Mouse (Mus musculus): Measurements from ENCODE around the gene Chka. TPM values are rescaled to one million over a fixed set of nuclear protein-coding genes. Genes with fewer than 3 reads are reported as not detected.

The Chka gene
- total RNA-seq, 2 experiments from 2014 or later = 85.8 to 106 TPM

- no peak for DNase-seq (ENCODE audit: low spot score in 2 of 2)
These were observed 5.7 kb upstream of the Chka start for GRCm38 (mm10) chr19:3845803-3846406.

- no peak for DNase-seq (ENCODE audit: low spot score in 2 of 2)
These were observed 4.6 kb upstream of the Chka start for GRCm38 (mm10) chr19:3846676-3847604.

- no peak for DNase-seq (ENCODE audit: low spot score in 2 of 2)
These were observed 3.9 kb upstream of the Chka start for GRCm38 (mm10) chr19:3847711-3848110.

GRCm38 (mm10) chr19:3848207-3848808 is 3.3 kb upstream of the Chka start:
- no peak for DNase-seq (ENCODE audit: low spot score in 2 of 2)

GRCm38 (mm10) chr19:3849251-3849650 is 2.3 kb upstream of the Chka start:
- no peak for DNase-seq (ENCODE audit: low spot score in 2 of 2)

- no peak for DNase-seq (ENCODE audit: low spot score in 2 of 2)
These were observed 1.5 kb upstream of the Chka start for GRCm38 (mm10) chr19:3850076-3850475.

- DNase-seq (ENCODE audit: low spot score in 2 of 2) = no peak
These were observed 615 bp upstream of the Chka start for GRCm38 (mm10) chr19:3850847-3851469.

GRCm38 (mm10) chr19:3851979-3852681 is 557 bp downstream of the Chka start:
- peak; percentile 30 to 54 for DNase-seq (ENCODE audit: low spot score in 2 of 2)

- no peak for DNase-seq (ENCODE audit: low spot score in 2 of 2)
These were observed 1.5 kb downstream of the Chka start for GRCm38 (mm10) chr19:3853121-3853520.

GRCm38 (mm10) chr19:3853891-3854290 is 2.3 kb downstream of the Chka start:
- DNase-seq (ENCODE audit: low spot score in 2 of 2) = peak in 1 of 2 experiments; percentile 33

- DNase-seq (ENCODE audit: low spot score in 2 of 2) = no peak
These were observed 3.5 kb downstream of the Chka start for GRCm38 (mm10) chr19:3855091-3855490.

- peak in 1 of 2 experiments; percentile 55 for DNase-seq (ENCODE audit: low spot score in 2 of 2)
These were observed 4.0 kb downstream of the Chka start for GRCm38 (mm10) chr19:3855601-3856000.

GRCm38 (mm10) chr19:3857220-3857619 is 5.6 kb downstream of the Chka start:
- DNase-seq (ENCODE audit: low spot score in 2 of 2) = no peak

GRCm38 (mm10) chr19:3862713-3863112 is 11.1 kb downstream of the Chka start:
- DNase-seq (ENCODE audit: low spot score in 2 of 2) = no peak

GRCm38 (mm10) chr19:3864960-3865359 is 13.4 kb downstream of the Chka start:
- no peak for DNase-seq (ENCODE audit: low spot score in 2 of 2)

- no peak for DNase-seq (ENCODE audit: low spot score in 2 of 2)
These were observed 16.7 kb downstream of the Chka start for GRCm38 (mm10) chr19:3868290-3868689.

- no peak for DNase-seq (ENCODE audit: low spot score in 2 of 2)
These were observed 19.9 kb downstream of the Chka start for GRCm38 (mm10) chr19:3871468-3871867.

- DNase-seq (ENCODE audit: low spot score in 2 of 2) = no peak
These were observed 20.8 kb downstream of the Chka start for GRCm38 (mm10) chr19:3872373-3872772.

- DNase-seq (ENCODE audit: low spot score in 2 of 2) = no peak
These were observed 23.5 kb downstream of the Chka start for GRCm38 (mm10) chr19:3875045-3875444.

GRCm38 (mm10) chr19:3880054-3880848 is 28.7 kb downstream of the Chka start:
- no peak for DNase-seq (ENCODE audit: low spot score in 2 of 2)

All from layer of hippocampus, adult 18-20 months (tissue).